Mouse (Mus musculus) heart, postnatal 0 days (tissue): Measurements from ENCODE around the gene Mindy4. TPM values are rescaled to one million over a fixed set of nuclear protein-coding genes. Genes with fewer than 3 reads are reported as not detected.

Experiments used
- ATAC-seq: fragments of 200-750 bp; cut with Nextera tagmentation; 2 replicates; pipeline ENCODE4 v1.8.0; 2017; ENCODE audit warnings: low read depth, moderate number of reproducible peaks, moderate library complexity; ENCODE audit not compliant: insufficient read depth
- DNase-seq: peaks from one replicate; pipeline ENCODE4 v3.0.0-alpha.2; 2016; ENCODE audit warnings: low spot score
- H3K27ac ChIP-seq: fragments of 300-500 bp; sonication (generic); 2 replicates; pipeline ENCODE4 v1.5.1; 2014; ENCODE audit warnings: low read depth, mild to moderate bottlenecking
- H3K27me3 ChIP-seq: fragments of 300-500 bp; sonication (generic); 2 replicates; pipeline ENCODE4 v1.6.1; 2014; ENCODE audit warnings: low read length, mixed read lengths; ENCODE audit not compliant: control insufficient read depth, insufficient read depth
- H3K36me3 ChIP-seq: fragments of 300-500 bp; sonication (generic); replicated peaks from 2 replicates; pipeline ENCODE4 v1.6.1; 2014; ENCODE audit warnings: low read length, mixed read lengths; ENCODE audit not compliant: control insufficient read depth, insufficient read depth
- H3K4me1 ChIP-seq: fragments of 300-500 bp; sonication (generic); 2 replicates; pipeline ENCODE4 v1.6.1; 2014; ENCODE audit warnings: antibody characterized with exemption; ENCODE audit not compliant: control insufficient read depth, insufficient read depth
- H3K4me2 ChIP-seq: fragments of 300-500 bp; sonication (generic); 2 replicates; pipeline ENCODE4 v1.6.1; 2014; ENCODE audit warnings: low read depth, mild to moderate bottlenecking, low read length, moderate library complexity
- H3K4me3 ChIP-seq: fragments of 300-500 bp; sonication (generic); 2 replicates; pipeline ENCODE4 v1.5.1; 2014; ENCODE audit warnings: low read depth, low read length
- H3K9ac ChIP-seq: fragments of 300-500 bp; sonication (generic); replicated peaks from 2 replicates; pipeline ENCODE4 v1.6.1; 2014; ENCODE audit warnings: low read depth, low read length, mixed read lengths
- H3K9me3 ChIP-seq: fragments of 300-500 bp; sonication (generic); replicated peaks from 2 replicates; pipeline ENCODE4 v1.6.1; 2016; ENCODE audit warnings: low read length; ENCODE audit not compliant: control insufficient read depth
- CTCF ChIP-seq: IDR thresholded peaks from 2 replicates; pipeline ENCODE4 v1.5.1; 2016; ENCODE audit warnings: antibody characterized with exemption, control low read depth, low read depth
- EP300 ChIP-seq: IDR thresholded peaks from 2 replicates; pipeline ENCODE4 v1.6.1; 2016; ENCODE audit warnings: antibody characterized with exemption, low read depth
- WGBS: fragments of 180-500 bp; shearing (Covaris S2); extraction: QIAGEN DNeasy Blood & Tissue Kit; methylation state at CpG from one replicate; pipeline ENCODE4 v1.1.7; 2014; 5-methylcytosine and 5-hydroxymethylcytosine counted together
- polyA plus RNA-seq: library from polyadenylated mRNA; unstranded; fragments of >200 nt; fragmentation: Nextera tagmentation; extraction: Ambion mirVana; gene quantifications from 2 replicates; pipeline ENCODE4 v1.2.1, GENCODE M21; 2015
- total RNA-seq: library from RNA; depleted of rRNA; stranded (reverse); fragments of >200 nt; gene quantifications from 2 replicates; pipeline ENCODE4 v1.2.3, GENCODE M21; 2014; ENCODE audit warnings: low replicate concordance

The Mindy4 gene
- total and polyA plus RNA-seq, 2 experiments from 2014 or later = 3.9 to 31.2 TPM

DNA sequence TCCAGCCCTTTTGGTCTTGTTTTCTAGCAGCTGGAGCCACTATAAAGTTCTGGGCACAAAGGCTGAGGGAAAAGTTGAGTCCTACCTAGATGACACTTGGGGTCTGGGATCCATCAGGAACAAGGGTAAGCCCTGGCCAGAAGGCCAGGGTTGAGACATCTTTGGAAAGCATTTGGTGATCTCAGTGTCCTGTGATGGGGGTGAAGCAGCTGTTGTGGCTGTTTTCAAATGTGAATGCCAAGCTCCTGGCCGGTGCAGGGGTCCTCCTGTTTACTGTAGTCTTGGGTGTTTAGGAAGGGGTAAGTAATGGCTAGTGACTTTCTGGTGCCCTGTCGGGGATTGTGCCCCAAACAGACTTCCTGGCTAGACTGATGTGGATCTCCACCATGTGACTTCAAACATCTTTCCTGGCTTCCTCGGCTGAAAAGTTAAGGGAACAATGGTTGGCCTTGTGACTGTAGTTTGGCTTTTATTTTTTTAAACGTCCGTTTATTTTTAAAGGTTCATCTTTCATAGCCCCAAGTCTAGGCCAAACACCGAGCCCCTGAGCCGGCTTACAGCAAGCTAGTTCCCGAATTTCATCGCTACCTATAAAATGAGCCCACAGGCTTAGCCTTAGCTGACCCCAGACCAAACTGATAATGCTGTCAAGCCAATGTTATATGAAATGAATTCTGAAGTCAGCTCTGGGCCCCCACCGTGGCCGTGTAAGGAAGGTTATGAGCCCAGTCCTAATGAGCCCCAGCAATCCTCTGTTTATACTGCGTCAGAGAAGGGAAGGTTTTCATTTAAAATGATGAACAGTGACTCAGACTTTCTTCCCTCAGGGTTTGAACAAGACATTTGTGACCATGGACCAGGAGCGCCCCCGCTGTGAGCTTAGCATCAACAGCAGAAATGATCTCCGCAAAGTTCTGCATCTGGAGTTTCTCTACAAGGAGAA lies 7.5 kb downstream of the Mindy4 start:
- H3K36me3 ChIP-seq = peaks cover 7% of the 10 kb centered on the region; the same call in 1 of the 2 replicates
- no peak overlapping the region for H3K4me3 ChIP-seq
- no peaks in the 10 kb centered on the region for H3K27me3 ChIP-seq
- no peaks in the 10 kb centered on the region for H3K4me1 ChIP-seq
- TF ChIP-seq EP300 = no peak
- no peak for TF ChIP-seq CTCF
- no peak overlapping the region for H3K9ac ChIP-seq
- ATAC-seq = no peak
- WGBS = 68% methylated on average over 15 of the region's 15 CpGs
- H3K4me2 ChIP-seq = no peak overlapping the region
- peak; percentile 17 for DNase-seq
- peak overlapping the region; percentile 30; the same call in 1 of the 2 replicates for H3K27ac ChIP-seq
- H3K9me3 ChIP-seq = no peaks in the 10 kb centered on the region

DNA sequence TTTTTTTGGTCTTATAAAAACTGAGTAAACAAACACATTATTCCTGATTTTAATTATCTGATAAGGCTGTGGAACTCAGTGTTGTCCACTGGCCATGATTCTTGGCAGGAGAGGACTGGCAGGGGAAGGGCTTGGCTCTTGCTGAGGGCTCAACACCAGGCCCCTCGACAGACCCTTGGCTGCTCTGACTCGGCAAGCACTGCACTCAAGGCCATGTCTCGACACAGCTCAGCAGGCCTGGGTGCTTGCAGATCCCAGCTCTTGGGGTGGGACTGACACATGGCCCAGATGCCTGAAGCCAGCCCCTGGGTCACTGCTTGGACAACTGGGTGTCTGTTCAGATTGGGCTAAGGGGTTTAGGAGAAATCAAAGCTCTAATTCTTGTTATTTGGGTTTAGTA lies 11.4 kb downstream of the Mindy4 start:
- no peak for DNase-seq

DNA sequence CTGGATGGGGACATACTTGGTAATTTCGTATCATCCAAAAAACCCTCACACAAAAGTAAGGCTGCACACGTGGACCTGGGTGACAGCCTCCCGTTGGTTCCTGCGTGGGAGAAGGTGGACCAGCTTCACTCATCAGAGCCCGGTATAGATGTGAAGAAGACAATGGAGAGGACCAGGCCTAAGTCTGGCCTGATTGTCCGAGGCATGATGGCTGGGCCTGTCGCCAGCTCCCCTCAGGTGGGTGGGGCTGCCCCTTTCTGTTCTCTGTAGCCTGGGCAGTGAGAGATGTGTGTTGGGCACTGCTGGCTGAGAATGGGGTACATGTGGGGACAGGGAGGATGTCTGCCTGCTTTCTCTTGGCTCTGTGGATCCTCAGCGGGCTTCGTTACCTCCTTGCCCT lies 15.0 kb downstream of the Mindy4 start:
- Histone ChIP-seq H3K9me3 (no peaks in the 10 kb centered on the region), H3K27ac (no peak overlapping the region), H3K36me3 (peaks cover 17% of the 10 kb centered on the region; the same call in 1 of the 2 replicates), H3K9ac (no peak overlapping the region), H3K4me1 (no peaks in the 10 kb centered on the region), H3K4me2 (no peak overlapping the region), H3K4me3 (no peak overlapping the region), H3K27me3 (no peaks in the 10 kb centered on the region)
- 78% methylated on average over 9 of the region's 9 CpGs for WGBS
- DNase-seq (no peak), ATAC-seq (no peak)
- no peak for TF ChIP-seq CTCF
- TF ChIP-seq EP300 = no peak

More for the DNA sequence above, 11.4 kb downstream of the Mindy4 start:
- peaks cover 18% of the 10 kb centered on the region; the same call in 1 of the 2 replicates for H3K36me3 ChIP-seq
- H3K4me1 ChIP-seq = no peaks in the 10 kb centered on the region
- TF ChIP-seq EP300 = no peak
- no peak for TF ChIP-seq CTCF
- 23% methylated on average over 3 of the region's 3 CpGs for whole genome bisulfite sequencing
- no peak overlapping the region for H3K27ac ChIP-seq
- H3K27me3 ChIP-seq = no peaks in the 10 kb centered on the region
- ATAC-seq = no peak
- no peak overlapping the region for H3K4me2 ChIP-seq
- no peak overlapping the region for H3K4me3 ChIP-seq
- no peak overlapping the region for H3K9ac ChIP-seq
- H3K9me3 ChIP-seq = no peaks in the 10 kb centered on the region

DNA sequence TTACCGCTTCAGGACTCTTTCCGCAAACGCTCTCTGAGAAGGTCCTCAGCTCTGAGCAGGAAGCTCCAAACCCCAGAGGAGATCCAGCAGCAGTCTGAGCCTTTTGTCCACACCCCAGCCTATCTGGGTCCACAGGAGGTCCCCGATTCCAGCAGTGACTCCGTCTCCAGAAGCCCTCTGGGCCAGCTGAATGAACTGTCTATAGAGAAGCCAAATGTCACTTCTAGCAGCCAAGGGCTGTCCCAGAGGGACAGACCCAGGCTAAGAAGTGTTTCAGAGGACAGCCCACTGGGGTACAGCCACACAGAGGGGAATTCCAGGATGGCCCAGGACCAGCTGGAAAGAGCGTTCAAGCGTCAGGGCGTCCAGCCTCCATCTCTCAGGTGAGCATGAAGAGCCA lies 20.8 kb downstream of the Mindy4 start:
- H3K27me3 ChIP-seq = no peaks in the 10 kb centered on the region
- TF ChIP-seq CTCF (no peak), EP300 (no peak)
- H3K9me3 ChIP-seq = no peaks in the 10 kb centered on the region
- no peak overlapping the region for H3K9ac ChIP-seq
- no peaks in the 10 kb centered on the region for H3K4me1 ChIP-seq
- ATAC-seq (no peak), DNase-seq (no peak)
- no peak overlapping the region for H3K27ac ChIP-seq
- no peak overlapping the region for H3K4me3 ChIP-seq
- peaks cover 18% of the 10 kb centered on the region for H3K36me3 ChIP-seq
- H3K4me2 ChIP-seq = no peak overlapping the region
- WGBS = 87% methylated on average over 8 of the region's 8 CpGs

DNA sequence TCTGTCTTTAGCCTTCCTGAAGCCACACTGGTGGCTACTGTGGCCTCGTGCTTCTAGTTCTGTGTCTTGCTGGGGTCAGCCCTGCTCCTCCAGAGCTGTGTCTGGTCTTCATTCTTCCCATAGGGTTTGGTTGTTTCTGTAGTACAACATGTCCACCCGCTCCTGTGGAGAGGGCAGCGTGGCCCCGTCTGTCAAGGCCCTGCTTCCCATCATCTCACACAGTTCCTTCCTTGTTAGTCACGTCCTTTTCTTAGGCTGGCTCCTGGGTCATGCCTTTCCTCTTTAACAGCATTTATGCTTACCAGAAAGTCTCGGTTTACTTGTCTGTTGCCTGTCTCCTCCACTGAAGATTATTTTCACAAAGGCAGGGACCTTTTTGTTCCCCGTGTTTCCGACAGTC lies 26.9 kb downstream of the Mindy4 start:
- H3K9ac ChIP-seq = no peak overlapping the region
- H3K36me3 ChIP-seq = 0 out of 2 replicates have a peak, but pooled peaks cover 7% of the 10 kb centered on the region
- no peak overlapping the region for H3K27ac ChIP-seq
- H3K4me2 ChIP-seq = no peak overlapping the region
- DNase-seq (no peak), ATAC-seq (no peak)
- TF ChIP-seq CTCF = no peak
- TF ChIP-seq EP300 = no peak
- H3K4me3 ChIP-seq = no peak overlapping the region
- H3K4me1 ChIP-seq = no peaks in the 10 kb centered on the region
- 35% methylated on average over 8 of the region's 8 CpGs for WGBS
- H3K9me3 ChIP-seq = no peaks in the 10 kb centered on the region
- no peaks in the 10 kb centered on the region for H3K27me3 ChIP-seq

DNA sequence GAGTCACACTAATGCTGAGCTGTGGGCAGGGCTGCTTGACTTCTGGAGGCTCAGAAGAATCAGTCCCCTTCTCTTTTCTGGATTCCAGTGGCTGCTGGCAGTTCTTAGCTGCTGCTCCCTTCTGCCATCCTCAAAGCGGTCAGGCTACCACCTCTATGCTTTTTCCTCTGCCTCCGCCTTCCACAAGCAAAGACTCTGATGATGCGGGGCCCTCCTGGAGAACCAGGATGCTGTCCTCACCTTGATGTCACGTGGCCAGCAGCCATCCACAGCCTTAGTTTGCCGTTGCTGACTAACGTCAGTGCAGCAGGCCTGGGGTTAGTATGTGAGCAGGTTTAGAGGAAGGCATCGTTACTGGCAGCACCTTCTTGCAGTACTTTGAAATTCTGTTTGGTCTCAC lies 28.9 kb downstream of the Mindy4 start:
- no peak for ATAC-seq
- no peak overlapping the region for H3K9ac ChIP-seq
- TF ChIP-seq CTCF = no peak
- H3K9me3 ChIP-seq = no peaks in the 10 kb centered on the region
- no peaks in the 10 kb centered on the region for H3K4me1 ChIP-seq
- DNase-seq = no peak
- no peak overlapping the region for H3K27ac ChIP-seq
- H3K27me3 ChIP-seq = no peaks in the 10 kb centered on the region
- H3K4me3 ChIP-seq = no peak overlapping the region
- 0 out of 2 replicates have a peak, but pooled peaks cover 7% of the 10 kb centered on the region for H3K36me3 ChIP-seq
- no peak overlapping the region for H3K4me2 ChIP-seq
- 84% methylated on average over 7 of the region's 7 CpGs for WGBS
